Mouse (Mus musculus) gastrocnemius, postnatal 36 days (tissue): ENCODE measurements at regions not wholly inside any gene's neighbourhood (a gene's known extent, or its start where the extent isn't known, plus 50 kb on each side); places are given as distances from the start of the nearest gene placed in this dataset.

ENCODE experiments used
- DNase-seq, 2 experiments: peaks; one replicate each; pipeline ENCODE4 v3.0.0; 2022
- intact Hi-C: fragments of 180-260 bp; cut with DNase I; formaldehyde crosslinking; loops from one replicate; pipeline ENCODE4 v1.15.1; 2025

GRCm38 (mm10) chr15:103102068-103102840 is 64.6 kb downstream of the Smug1 start:
- DNase-seq = peak; percentile 68 to 74
- intact Hi-C loops = no loop called here

GRCm38 (mm10) chr15:103100121-103100520 is 66.8 kb downstream of the Smug1 start:
- no peak for DNase-seq
- intact Hi-C loops = no loop called here

- intact Hi-C loops = no loop called here
- peak; percentile 58 to 76 for DNase-seq
Measured at GRCm38 (mm10) chr15:103094457-103094856, 72.4 kb downstream of the Smug1 start.

- peak; percentile 61 to 73 for DNase-seq
- intact Hi-C loops = no loop called here
Measured at GRCm38 (mm10) chr15:103093655-103094054, 73.2 kb downstream of the Smug1 start.

- intact Hi-C loops = no loop called here
- DNase-seq = no peak
Measured at GRCm38 (mm10) chr15:103092496-103092895, 73.8 kb downstream of the Hoxc4 start.

GRCm38 (mm10) chr15:103090280-103091164 is 71.8 kb downstream of the Hoxc4 start:
- no peak for DNase-seq
- intact Hi-C loops = no loop called here

GRCm38 (mm10) chr15:103089852-103090251 is 71.1 kb downstream of the Hoxc4 start:
- DNase-seq = no peak
- intact Hi-C loops = no loop called here

GRCm38 (mm10) chr15:103089440-103089839 is 70.7 kb downstream of the Hoxc4 start:
- no peak for DNase-seq
- intact Hi-C loops = no loop called here

GRCm38 (mm10) chr15:103087204-103087603 is 68.5 kb downstream of the Hoxc4 start:
- intact Hi-C loops = no loop called here
- peak; percentile 60 to 66 for DNase-seq

GRCm38 (mm10) chr15:103086672-103087069 is 67.9 kb downstream of the Hoxc4 start:
- intact Hi-C loops = no loop called here
- DNase-seq = no peak
